Mouse (Mus musculus) left cerebral cortex, postnatal 36 days (tissue): ENCODE measurements around the gene Elovl4. TPM values are rescaled to one million over a fixed set of nuclear protein-coding genes. Genes with fewer than 3 reads are reported as not detected.

Experiments
- DNase-seq, 2 experiments: peaks; one replicate each; pipeline ENCODE4 v3.0.0; 2021 to 2022; ENCODE audit warnings: low spot score in 2 of 2, mixed read lengths in 1 of 2
- intact Hi-C: fragments of 180-260 bp; cut with DNase I; formaldehyde crosslinking; loops from one replicate; pipeline ENCODE4 v1.15.1; 2025
- total RNA-seq, 2 experiments: library from RNA; stranded (reverse); gene quantifications; 2 replicates each; pipeline ENCODE4 v1.2.3; 2021

Elovl4 gene
- total RNA-seq = 10 to 100 TPM; 70.8 to 78.0 TPM

- intact Hi-C loops = loop anchor here (1.0 to 2.0 kb wide), 2 partner anchors 28 to 101 kb away; partner anchors contain the start of gene Ttk
- DNase-seq = peak; percentile 89 to 96
These were observed at the start of gene Elovl4 for GRCm38 (mm10) chr9:83805977-83806815. Elovl4 (minus strand) TSS chr9:83806277.

GRCm38 (mm10) chr9:83852464-83852863, 46.4 kb upstream of the Elovl4 start:
- DNase-seq = no peak
- intact Hi-C loops = no loop called here

- intact Hi-C loops = loop anchor here (1.0 kb wide), 1 partner anchor 30 kb away; no protein-coding TSS in a partner anchor
- no peak for DNase-seq
These were observed 28.8 kb upstream of the Elovl4 start for GRCm38 (mm10) chr9:83834748-83835313.

- DNase-seq = peak; percentile 88 to 89
- intact Hi-C loops = loop anchor here (1.0 kb wide), 1 partner anchor 29 kb away; no protein-coding TSS in a partner anchor
These were observed 28.0 kb upstream of the Elovl4 start, which contains the start of gene Ttk for GRCm38 (mm10) chr9:83833811-83834747. Ttk (plus strand) TSS chr9:83834689.

GRCm38 (mm10) chr9:83831152-83831551, 25.1 kb upstream of the Elovl4 start:
- DNase-seq = no peak
- intact Hi-C loops = no loop called here

GRCm38 (mm10) chr9:83829896-83830295, 23.8 kb upstream of the Elovl4 start:
- intact Hi-C loops = no loop called here
- no peak for DNase-seq

GRCm38 (mm10) chr9:83822925-83823324, 16.8 kb upstream of the Elovl4 start:
- DNase-seq = no peak
- intact Hi-C loops = no loop called here

GRCm38 (mm10) chr9:83820976-83821375, 14.9 kb upstream of the Elovl4 start:
- no peak for DNase-seq
- intact Hi-C loops = no loop called here

GRCm38 (mm10) chr9:83819188-83819587, 13.1 kb upstream of the Elovl4 start:
- intact Hi-C loops = no loop called here
- DNase-seq = no peak

- intact Hi-C loops = loop anchor here (2.0 kb wide), 1 partner anchor 99 kb away; no protein-coding TSS in a partner anchor
- no peak for DNase-seq
These were observed 1.5 kb upstream of the Elovl4 start for GRCm38 (mm10) chr9:83807562-83807961.

GRCm38 (mm10) chr9:83805164-83805976, 707 bp downstream of the Elovl4 start:
- intact Hi-C loops = loop anchor here (1.0 kb wide), 1 partner anchor 29 kb away; the partner anchor contains the start of gene Ttk
- peak; percentile 49 to 51 for DNase-seq

GRCm38 (mm10) chr9:83804341-83804740, 1.7 kb downstream of the Elovl4 start:
- intact Hi-C loops = no loop called here
- peak in 1 of 2 experiments; percentile 40 for DNase-seq

- intact Hi-C loops = no loop called here
- DNase-seq = no peak
These were observed 8.2 kb downstream of the Elovl4 start for GRCm38 (mm10) chr9:83797898-83798297.

- no peak for DNase-seq
These were observed 9.2 kb downstream of the Elovl4 start for GRCm38 (mm10) chr9:83796875-83797274.

GRCm38 (mm10) chr9:83789326-83789725, 16.8 kb downstream of the Elovl4 start:
- intact Hi-C loops = no loop called here
- no peak for DNase-seq

More at GRCm38 (mm10) chr9:83796875-83797274, 9.2 kb downstream of the Elovl4 start:
- intact Hi-C loops = no loop called here

GRCm38 (mm10) chr9:83785501-83785900, 20.6 kb downstream of the Elovl4 start:
- no peak for DNase-seq

GRCm38 (mm10) chr9:83778317-83778960, 27.6 kb downstream of the Elovl4 start:
- intact Hi-C loops = no loop called here
- no peak for DNase-seq

More at GRCm38 (mm10) chr9:83785501-83785900, 20.6 kb downstream of the Elovl4 start:
- intact Hi-C loops = no loop called here

- intact Hi-C loops = no loop called here
These were observed 44.8 kb downstream of the Elovl4 start for GRCm38 (mm10) chr9:83761318-83761717.

More at GRCm38 (mm10) chr9:83761318-83761717, 44.8 kb downstream of the Elovl4 start:
- DNase-seq = no peak
